Mouse (Mus musculus) hindbrain, postnatal 0 days (tissue): Measurements from ENCODE around the gene Phlpp1. TPM values are rescaled to one million over a fixed set of nuclear protein-coding genes. Genes with fewer than 3 reads are reported as not detected.
A peak's percentile ranks its signal among the peaks of the same experiment; 100 is the strongest.

Source experiments
- ATAC-seq: fragments of 200-750 bp; cut with Nextera tagmentation; 2 replicates; pipeline ENCODE4 v1.8.0; 2017; ENCODE audit warnings: mild to moderate bottlenecking, moderate TSS enrichment, moderate library complexity
- DNase-seq: peaks from one replicate; pipeline ENCODE4 v3.0.0-alpha.2; 2015; ENCODE audit warnings: low spot score
- H3K27ac ChIP-seq: fragments of 300-500 bp; sonication (generic); 2 replicates; pipeline ENCODE4 v1.5.1; 2014; ENCODE audit warnings: mild to moderate bottlenecking
- H3K27me3 ChIP-seq: fragments of 300-500 bp; sonication (generic); 2 replicates; pipeline ENCODE4 v1.6.1; 2014; ENCODE audit warnings: low read length, mixed read lengths; ENCODE audit not compliant: insufficient read depth
- H3K36me3 ChIP-seq: fragments of 300-500 bp; sonication (generic); 2 replicates; pipeline ENCODE4 v1.6.1; 2014; ENCODE audit warnings: low read length, mixed read lengths; ENCODE audit not compliant: insufficient read depth
- H3K4me1 ChIP-seq: fragments of 300-500 bp; sonication (generic); 2 replicates; pipeline ENCODE4 v1.6.1; 2014; ENCODE audit warnings: antibody characterized with exemption, low read length, mixed read lengths; ENCODE audit not compliant: insufficient read depth
- H3K4me2 ChIP-seq: fragments of 300-500 bp; sonication (generic); 2 replicates; pipeline ENCODE4 v1.6.1; 2014; ENCODE audit warnings: low read depth, mild to moderate bottlenecking, low read length, moderate library complexity, mixed read lengths
- H3K4me3 ChIP-seq: fragments of 300-500 bp; sonication (generic); 2 replicates; pipeline ENCODE4 v1.5.1; 2014; ENCODE audit warnings: low read length
- H3K9ac ChIP-seq: fragments of 300-500 bp; sonication (generic); replicated peaks from 2 replicates; pipeline ENCODE4 v1.6.1; 2014; ENCODE audit warnings: mild to moderate bottlenecking, low read length, moderate library complexity, mixed read lengths
- H3K9me3 ChIP-seq: fragments of 300-500 bp; sonication (generic); 2 replicates; pipeline ENCODE4 v1.6.1; 2016; ENCODE audit warnings: low read length, mixed read lengths
- CTCF ChIP-seq: IDR thresholded peaks from 2 replicates; pipeline ENCODE4 v1.5.1; 2016; ENCODE audit warnings: antibody characterized with exemption, control low read depth, low read depth
- WGBS: fragments of 180-500 bp; shearing (Covaris S2); extraction: QIAGEN DNeasy Blood & Tissue Kit; methylation state at CpG from one replicate; pipeline ENCODE4 v1.1.7; 2014; 5-methylcytosine and 5-hydroxymethylcytosine counted together
- polyA plus RNA-seq: library from polyadenylated mRNA; unstranded; fragments of >200 nt; fragmentation: Nextera tagmentation; extraction: Ambion mirVana; gene quantifications from 2 replicates; pipeline ENCODE4 v1.2.1, GENCODE M21; 2015
- total RNA-seq: library from RNA; depleted of rRNA; stranded (reverse); fragments of >200 nt; gene quantifications from 2 replicates; pipeline ENCODE4 v1.2.3, GENCODE M21; 2014

Gene Phlpp1
- total and polyA plus RNA-seq, 2 experiments from 2014 or later, result 6.0 to 38.0 TPM

GRCm38 (mm10) chr1:106142010-106142409 is 29.5 kb upstream of the Phlpp1 start:
- H3K4me1 ChIP-seq, result no peaks in the 10 kb centered on the region
- WGBS, result 71% methylated on average over 1 of the region's 1 CpGs
- TF ChIP-seq CTCF, result no peak
- H3K27ac ChIP-seq, result no peak overlapping the region
- no peak for DNase-seq
- no peaks in the 10 kb centered on the region for H3K9me3 ChIP-seq
- no peak overlapping the region for H3K4me3 ChIP-seq
- no peaks in the 10 kb centered on the region for H3K27me3 ChIP-seq
- ATAC-seq, result no peak
- H3K9ac ChIP-seq, result no peak overlapping the region
- H3K36me3 ChIP-seq, result no peaks in the 10 kb centered on the region
- no peak overlapping the region for H3K4me2 ChIP-seq

GRCm38 (mm10) chr1:106144534-106144933 is 27.0 kb upstream of the Phlpp1 start:
- DNase-seq (no peak), ATAC-seq (no peak)
- Histone ChIP-seq H3K36me3 (no peaks in the 10 kb centered on the region), H3K9me3 (no peaks in the 10 kb centered on the region), H3K4me2 (no peak overlapping the region), H3K27me3 (no peaks in the 10 kb centered on the region), H3K9ac (no peak overlapping the region), H3K4me1 (peaks cover 5% of the 10 kb centered on the region; the same call in 1 of the 2 replicates), H3K27ac (no peak overlapping the region), H3K4me3 (no peak overlapping the region)
- 96% methylated on average over 2 of the region's 2 CpGs for WGBS
- TF ChIP-seq CTCF, result no peak

DNA sequence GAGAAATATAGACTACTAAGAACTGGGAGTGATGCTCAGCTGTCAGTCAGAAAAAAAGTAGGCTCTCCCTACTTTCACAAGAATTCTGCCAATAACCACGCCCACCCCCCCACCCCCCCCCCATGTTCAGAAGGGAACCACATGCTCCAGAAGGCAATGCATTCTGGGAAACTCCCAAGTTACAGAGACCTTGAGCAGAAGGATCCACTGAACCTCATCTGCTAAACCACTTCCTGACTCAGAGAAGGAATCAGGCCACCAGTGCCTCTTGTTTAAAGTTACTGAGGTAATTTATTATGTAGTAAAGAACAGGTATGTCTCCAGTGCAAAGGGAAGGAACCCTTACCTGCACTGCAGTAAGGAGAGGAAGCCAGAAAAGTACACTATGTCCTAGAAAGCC is 26.5 kb upstream of the Phlpp1 start:
- TF ChIP-seq CTCF, result no peak
- Histone ChIP-seq H3K4me2 (no peak overlapping the region), H3K36me3 (no peaks in the 10 kb centered on the region), H3K9me3 (no peaks in the 10 kb centered on the region), H3K4me3 (no peak overlapping the region), H3K27me3 (no peaks in the 10 kb centered on the region), H3K27ac (no peak overlapping the region), H3K4me1 (peaks cover 5% of the 10 kb centered on the region; the same call in 1 of the 2 replicates), H3K9ac (no peak overlapping the region)
- ATAC-seq (no peak), DNase-seq (no peak)
- WGBS, result 40% methylated on average over 1 of the region's 1 CpGs

- Histone ChIP-seq H3K4me2 (no peak overlapping the region), H3K4me1 (peaks cover 5% of the 10 kb centered on the region; the same call in 1 of the 2 replicates), H3K36me3 (no peaks in the 10 kb centered on the region), H3K4me3 (no peak overlapping the region), H3K27me3 (no peaks in the 10 kb centered on the region), H3K27ac (no peak overlapping the region), H3K9ac (no peak overlapping the region), H3K9me3 (no peaks in the 10 kb centered on the region)
- ATAC-seq (no peak), DNase-seq (no peak)
- WGBS, result 79% methylated on average over 4 of the region's 4 CpGs
- no peak for TF ChIP-seq CTCF
Observed at GRCm38 (mm10) chr1:106145565-106146190, 25.9 kb upstream of the Phlpp1 start.

DNA sequence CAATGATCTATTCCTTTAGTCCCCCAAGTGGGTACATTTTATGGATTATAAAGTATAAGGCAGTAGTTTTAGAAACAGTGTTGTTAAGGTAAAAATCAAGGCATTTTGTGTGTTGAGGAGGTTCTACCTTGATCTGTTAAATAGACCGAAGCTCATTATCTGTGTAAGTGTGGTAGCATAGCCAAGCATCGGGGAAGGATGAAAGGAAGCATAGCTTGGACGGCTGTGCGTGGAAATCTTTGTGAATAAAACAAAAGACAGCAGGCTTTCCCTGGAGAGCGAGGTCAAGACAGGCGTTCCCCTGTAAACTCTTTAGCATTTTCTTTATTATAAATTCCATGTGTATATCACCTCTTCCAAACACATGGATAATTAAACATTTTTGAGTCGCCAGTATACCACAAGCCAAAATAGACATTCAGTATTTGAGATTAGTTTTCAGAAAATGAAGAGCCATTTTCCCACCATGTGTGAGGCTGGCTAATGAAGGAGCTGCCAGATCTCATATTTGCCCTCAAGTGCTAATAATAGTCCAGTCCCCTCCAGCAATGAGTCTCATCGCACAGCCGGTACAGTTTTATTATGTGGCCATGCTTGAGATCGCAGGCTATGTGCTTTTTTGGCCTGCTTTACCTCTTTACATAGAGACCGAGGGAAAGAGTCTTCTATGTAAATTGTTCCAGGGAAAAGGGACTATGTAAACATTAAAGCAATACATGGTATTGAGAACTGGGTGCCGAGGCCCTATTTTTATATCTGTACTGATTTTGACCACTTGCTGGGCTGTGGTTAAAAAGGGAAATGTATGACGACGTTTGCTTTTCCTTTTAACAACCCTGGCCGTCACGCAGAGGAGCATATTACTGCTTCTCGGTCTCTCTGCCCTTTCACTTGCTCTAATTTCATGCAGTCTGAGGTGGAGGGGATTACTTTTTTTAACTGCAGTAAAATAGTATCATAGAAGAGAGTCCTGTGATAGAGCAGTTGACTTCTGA is 22.9 kb upstream of the Phlpp1 start:
- Histone ChIP-seq H3K9me3 (no peaks in the 10 kb centered on the region), H3K27ac (no peak overlapping the region; the same call in 1 of the 2 replicates), H3K27me3 (no peaks in the 10 kb centered on the region), H3K4me3 (no peak overlapping the region), H3K36me3 (no peaks in the 10 kb centered on the region), H3K4me2 (no peak overlapping the region), H3K4me1 (peaks cover 5% of the 10 kb centered on the region; the same call in 1 of the 2 replicates), H3K9ac (no peak overlapping the region)
- ATAC-seq, result peak; percentile 57; the same call in 1 of the 2 replicates
- TF ChIP-seq CTCF, result no peak
- peak; percentile 20 for DNase-seq
- 28% methylated on average over 17 of the region's 17 CpGs for WGBS

DNA sequence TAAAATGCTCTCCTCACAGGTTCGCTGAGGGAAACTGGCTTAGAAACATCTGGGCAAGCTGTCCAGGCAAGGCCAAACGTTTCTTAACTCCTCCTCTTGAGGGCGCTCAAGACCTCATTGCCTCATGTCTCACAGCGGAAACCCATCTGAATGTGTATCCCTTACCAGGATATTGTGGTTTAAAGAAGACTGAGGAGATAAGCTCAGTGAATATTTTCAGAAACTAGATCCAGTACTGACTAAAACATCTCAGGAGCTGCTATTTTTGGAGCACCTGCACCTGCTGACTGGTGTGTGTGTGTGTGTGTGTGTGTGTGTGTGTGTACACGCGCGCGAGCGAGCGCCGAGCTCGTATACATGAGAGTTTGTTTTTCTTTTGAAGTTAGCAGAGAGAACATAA is 19.7 kb upstream of the Phlpp1 start:
- 82% methylated on average over 12 of the region's 12 CpGs for WGBS
- no peak overlapping the region for H3K4me3 ChIP-seq
- peaks cover 5% of the 10 kb centered on the region; the same call in 1 of the 2 replicates for H3K4me1 ChIP-seq
- no peak overlapping the region for H3K4me2 ChIP-seq
- no peak for DNase-seq
- TF ChIP-seq CTCF, result peak; percentile 28; the same call in 1 of the 2 replicates
- H3K36me3 ChIP-seq, result no peaks in the 10 kb centered on the region
- no peak overlapping the region for H3K9ac ChIP-seq
- no peaks in the 10 kb centered on the region for H3K9me3 ChIP-seq
- ATAC-seq, result no peak
- no peak overlapping the region for H3K27ac ChIP-seq
- no peaks in the 10 kb centered on the region for H3K27me3 ChIP-seq
